Mouse (Mus musculus) R1 (cell line): ENCODE data around the gene BC037034.

ENCODE experiments used
- DNase-seq: peaks from one replicate; pipeline ENCODE4 v3.0.0-alpha.2; 2018; ENCODE audit warnings: low read depth, low spot score

BC037034 gene

GRCm38 (mm10) chr5:138262582-138263240 is 1.1 kb downstream of the BC037034 start:
- DNase-seq = no peak

GRCm38 (mm10) chr5:138262001-138262400 is 1.8 kb downstream of the BC037034 start:
- DNase-seq = no peak

GRCm38 (mm10) chr5:138260834-138261233 is 3.0 kb downstream of the BC037034 start:
- no peak for DNase-seq

GRCm38 (mm10) chr5:138260051-138260450 is 3.8 kb downstream of the BC037034 start:
- DNase-seq = no peak

- DNase-seq = no peak
These were observed 4.8 kb downstream of the BC037034 start for GRCm38 (mm10) chr5:138258993-138259392.

- DNase-seq = no peak
These were observed 5.3 kb downstream of the BC037034 start for GRCm38 (mm10) chr5:138258542-138258941.

GRCm38 (mm10) chr5:138258078-138258477 is 5.8 kb downstream of the BC037034 start:
- peak; percentile 20 for DNase-seq

- DNase-seq = no peak
These were observed 6.3 kb downstream of the BC037034 start for GRCm38 (mm10) chr5:138257585-138257978.

- DNase-seq = no peak
These were observed 6.8 kb downstream of the BC037034 start for GRCm38 (mm10) chr5:138256966-138257584.

- no peak for DNase-seq
These were observed 7.8 kb downstream of the BC037034 start for GRCm38 (mm10) chr5:138256094-138256467.

- DNase-seq = peak; percentile 99
These were observed 8.3 kb downstream of the BC037034 start, which contains the start of gene Lamtor4 for GRCm38 (mm10) chr5:138255353-138256093. Gene Lamtor4, plus strand, starts transcription at chr5:138255482.

GRCm38 (mm10) chr5:138253061-138253460 is 10.8 kb downstream of the BC037034 start:
- peak; percentile 61 for DNase-seq

- DNase-seq = no peak
These were observed 12.7 kb downstream of the BC037034 start for GRCm38 (mm10) chr5:138251144-138251543.

GRCm38 (mm10) chr5:138241511-138241910 is 22.3 kb downstream of the BC037034 start:
- DNase-seq = no peak

- no peak for DNase-seq
These were observed 29.6 kb downstream of the BC037034 start for GRCm38 (mm10) chr5:138234224-138234623.

GRCm38 (mm10) chr5:138233778-138234177 is 30.1 kb downstream of the BC037034 start:
- no peak for DNase-seq

- DNase-seq = no peak
These were observed 34.3 kb downstream of the BC037034 start for GRCm38 (mm10) chr5:138229511-138229910.

- peak; percentile 75 for DNase-seq
These were observed 35.8 kb downstream of the BC037034 start for GRCm38 (mm10) chr5:138228026-138228425.

- DNase-seq = no peak
These were observed 36.5 kb downstream of the BC037034 start for GRCm38 (mm10) chr5:138227367-138227766.

- no peak for DNase-seq
These were observed 37.3 kb downstream of the BC037034 start for GRCm38 (mm10) chr5:138226491-138226890.

GRCm38 (mm10) chr5:138225700-138226099 is 38.1 kb downstream of the BC037034 start, which contains the start of gene Nxpe5:
Gene Nxpe5, plus strand, starts transcription at chr5:138225898.
- DNase-seq = no peak

- no peak for DNase-seq
These were observed 40.5 kb downstream of the BC037034 start for GRCm38 (mm10) chr5:138223287-138223686.
